Mouse (Mus musculus) heart, adult 2 months (tissue): ENCODE measurements around the gene Mapre3.
"Not testable (repeated sequence)": the region's sequence is repeated elsewhere in the genome, so short reads cannot be mapped to it uniquely, and the experiment has no call there.

Experiments used
- CTCF ChIP-seq: fragments of 200-600 bp; IDR thresholded peaks from 2 replicates; pipeline ENCODE4 v1.8.1; 2022; ENCODE audit warnings: antibody characterized with exemption, mild to moderate bottlenecking, moderate library complexity
- EP300 ChIP-seq: fragments of 200-500 bp; IDR thresholded peaks from 2 replicates; pipeline ENCODE4 v1.6.1; 2011; ENCODE audit warnings: low read depth, low read length, control low read depth; ENCODE audit not compliant: insufficient read depth
- POLR2A ChIP-seq: fragments of 200-500 bp; IDR thresholded peaks from 2 replicates; pipeline ENCODE4 v1.6.1; 2011; ENCODE audit warnings: mild to moderate bottlenecking, low read depth, low read length, control low read depth; ENCODE audit not compliant: insufficient read depth

DNA sequence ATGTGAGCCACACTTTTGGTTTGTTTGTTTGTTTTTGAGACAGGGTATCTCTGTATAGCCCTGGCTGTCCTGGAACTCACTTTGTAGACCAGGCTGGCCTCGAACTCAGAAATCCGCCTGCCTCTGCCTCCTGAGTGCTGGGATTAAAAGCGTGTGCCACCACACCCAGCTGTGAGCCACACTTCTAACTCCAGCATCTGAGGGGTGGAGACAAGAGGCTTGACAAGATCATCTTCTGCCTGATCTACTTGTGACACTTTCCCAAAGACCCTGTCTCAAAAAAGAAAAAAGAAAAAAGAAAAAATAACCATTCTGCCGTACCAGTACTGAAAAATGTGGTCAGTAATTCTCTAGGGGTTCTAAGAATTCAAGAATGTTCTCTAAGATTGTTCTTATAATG, 67.4 kb downstream of the Mapre3 start:
- TF ChIP-seq CTCF, POLR2A, EP300: not testable (repeated sequence)
